Mouse (Mus musculus): ENCODE data around the gene Foxd1. TPM values are rescaled to one million over a fixed set of nuclear protein-coding genes. Genes with fewer than 3 reads are reported as not detected.

Gene Foxd1
- under 1 TPM in 1 of 2 experiments, not detected in 1; 0.05 TPM for total RNA-seq (2021)
- 0.03 and 0.06 TPM in 2 replicates for polyA plus RNA-seq (2012; rRNA removed)
- long read RNA-seq: 0 reads

GRCm38 (mm10) chr13:98354090-98354801, at the start of gene Foxd1:
Foxd1 (plus strand) TSS chr13:98354242.
- WGBS: 1% methylated on average over 68 of the region's 76 CpGs

GRCm38 (mm10) chr13:98305257-98305656, 48.8 kb upstream of the Foxd1 start:
- DNase-seq: no peak
- H3K36me3 ChIP-seq (ENCODE audit: control insufficient read depth, insufficient read depth, low read length): peaks cover 6% of the 10 kb centered on the region
- no peak overlapping the region for H3K27ac ChIP-seq
- no peak overlapping the region for H3K4me3 ChIP-seq
- WGBS: 94% methylated on average over 9 of the region's 9 CpGs
- intact Hi-C loops (cut with DNase I): no loop called here
- no peaks in the 10 kb centered on the region for H3K27me3 ChIP-seq (ENCODE audit: control insufficient read depth, insufficient read depth, low read length)
- TF ChIP-seq EP300 (IDR thresholded peaks at IDR 0.05; ENCODE audit: insufficient read depth, low read depth, low read length) (no peak), POLR2A (IDR thresholded peaks at IDR 0.05; ENCODE audit: insufficient read depth, low read depth, low read length) (no peak), CTCF (IDR thresholded peaks at IDR 0.05) (no peak)
- H3K79me2 ChIP-seq (replicated peaks; ENCODE audit: control insufficient read depth, insufficient read depth, low read length): no peaks in the 10 kb centered on the region
- peaks cover 3% of the 10 kb centered on the region; the same call in 1 of the 2 replicates for H3K4me1 ChIP-seq (ENCODE audit: control insufficient read depth, insufficient read depth, low read length)
- H3K9ac ChIP-seq (ENCODE audit: low read depth, low read length): no peak overlapping the region

More at GRCm38 (mm10) chr13:98354090-98354801, at the start of gene Foxd1:
- Histone ChIP-seq H3K4me1 (ENCODE audit: control insufficient read depth, insufficient read depth, low read length) (no peaks in the 10 kb centered on the region), H3K9ac (ENCODE audit: low read depth, low read length) (peak within 1 kb of the TSS; percentile 37; the same call in 1 of the 2 replicates), H3K79me2 (replicated peaks; ENCODE audit: control insufficient read depth, insufficient read depth, low read length) (no peaks in the 10 kb centered on the region), H3K4me3 (peak within 1 kb of the TSS; percentile 37), H3K27ac (no peak within 1 kb of the TSS), H3K36me3 (ENCODE audit: control insufficient read depth, insufficient read depth, low read length) (no peaks in the 10 kb centered on the region), H3K27me3 (ENCODE audit: control insufficient read depth, insufficient read depth, low read length) (peaks cover 37% of the 10 kb centered on the region)
- intact Hi-C loops (cut with DNase I): loop anchor here (10.0 kb wide), 1 partner anchor 231 kb away; no protein-coding TSS in a partner anchor
- TF ChIP-seq CTCF (IDR thresholded peaks at IDR 0.05): no peak
- TF ChIP-seq POLR2A (IDR thresholded peaks at IDR 0.05; ENCODE audit: insufficient read depth, low read depth, low read length): no peak
- no peak for TF ChIP-seq EP300 (IDR thresholded peaks at IDR 0.05; ENCODE audit: insufficient read depth, low read depth, low read length)
- DNase-seq: peak; percentile 44 to 47

- whole genome bisulfite sequencing: 37% methylated on average over 5 of the region's 5 CpGs
- DNase-seq: no peak
- intact Hi-C loops (cut with DNase I): no loop called here
- Histone ChIP-seq H3K27ac (no peak overlapping the region), H3K79me2 (replicated peaks; ENCODE audit: control insufficient read depth, insufficient read depth, low read length) (no peaks in the 10 kb centered on the region), H3K4me1 (ENCODE audit: control insufficient read depth, insufficient read depth, low read length) (peaks cover 3% of the 10 kb centered on the region; the same call in 1 of the 2 replicates), H3K9ac (ENCODE audit: low read depth, low read length) (no peak overlapping the region), H3K27me3 (ENCODE audit: control insufficient read depth, insufficient read depth, low read length) (no peaks in the 10 kb centered on the region), H3K4me3 (no peak overlapping the region), H3K36me3 (ENCODE audit: control insufficient read depth, insufficient read depth, low read length) (peaks cover 16% of the 10 kb centered on the region)
- no peak for TF ChIP-seq CTCF (IDR thresholded peaks at IDR 0.05)
- no peak for TF ChIP-seq POLR2A (IDR thresholded peaks at IDR 0.05; ENCODE audit: insufficient read depth, low read depth, low read length)
- TF ChIP-seq EP300 (IDR thresholded peaks at IDR 0.05; ENCODE audit: insufficient read depth, low read depth, low read length): no peak
Measured at GRCm38 (mm10) chr13:98306393-98306792, 47.6 kb upstream of the Foxd1 start.

- H3K79me2 ChIP-seq (replicated peaks; ENCODE audit: control insufficient read depth, insufficient read depth, low read length): no peaks in the 10 kb centered on the region
- intact Hi-C loops (cut with DNase I): no loop called here
- H3K27me3 ChIP-seq (ENCODE audit: control insufficient read depth, insufficient read depth, low read length): no peaks in the 10 kb centered on the region
- H3K4me3 ChIP-seq: no peak overlapping the region
- TF ChIP-seq POLR2A (IDR thresholded peaks at IDR 0.05; ENCODE audit: insufficient read depth, low read depth, low read length): no peak
- no peak for TF ChIP-seq EP300 (IDR thresholded peaks at IDR 0.05; ENCODE audit: insufficient read depth, low read depth, low read length)
- no peak for TF ChIP-seq CTCF (IDR thresholded peaks at IDR 0.05)
- no peak for DNase-seq
- WGBS: 38% methylated on average over 14 of the region's 14 CpGs
- no peak overlapping the region for H3K27ac ChIP-seq
- peaks cover 3% of the 10 kb centered on the region; the same call in 1 of the 2 replicates for H3K4me1 ChIP-seq (ENCODE audit: control insufficient read depth, insufficient read depth, low read length)
- H3K36me3 ChIP-seq (ENCODE audit: control insufficient read depth, insufficient read depth, low read length): peaks cover 20% of the 10 kb centered on the region
- no peak overlapping the region for H3K9ac ChIP-seq (ENCODE audit: low read depth, low read length)
Measured at GRCm38 (mm10) chr13:98306852-98307475, 47.1 kb upstream of the Foxd1 start.

GRCm38 (mm10) chr13:98308004-98308403, 46.0 kb upstream of the Foxd1 start:
- no peak for TF ChIP-seq CTCF (IDR thresholded peaks at IDR 0.05)
- no peak for TF ChIP-seq EP300 (IDR thresholded peaks at IDR 0.05; ENCODE audit: insufficient read depth, low read depth, low read length)
- no peak for TF ChIP-seq POLR2A (IDR thresholded peaks at IDR 0.05; ENCODE audit: insufficient read depth, low read depth, low read length)
- WGBS: 89% methylated on average over 5 of the region's 5 CpGs
- H3K27ac ChIP-seq: no peak overlapping the region
- peaks cover 3% of the 10 kb centered on the region; the same call in 1 of the 2 replicates for H3K4me1 ChIP-seq (ENCODE audit: control insufficient read depth, insufficient read depth, low read length)
- intact Hi-C loops (cut with DNase I): no loop called here
- DNase-seq: no peak
- peaks cover 25% of the 10 kb centered on the region for H3K36me3 ChIP-seq (ENCODE audit: control insufficient read depth, insufficient read depth, low read length)
- H3K9ac ChIP-seq (ENCODE audit: low read depth, low read length): no peak overlapping the region
- H3K4me3 ChIP-seq: no peak overlapping the region
- H3K79me2 ChIP-seq (replicated peaks; ENCODE audit: control insufficient read depth, insufficient read depth, low read length): no peaks in the 10 kb centered on the region
- no peaks in the 10 kb centered on the region for H3K27me3 ChIP-seq (ENCODE audit: control insufficient read depth, insufficient read depth, low read length)
